Mouse (Mus musculus) thymus, adult 2 months (tissue): ENCODE data around the gene Hist1h1b. TPM values are rescaled to one million over a fixed set of nuclear protein-coding genes. Genes with fewer than 3 reads are reported as not detected.
"Not testable (repeated sequence)": the region's sequence is repeated elsewhere in the genome, so short reads cannot be mapped to it uniquely, and the experiment has no call there.

Experiments used
- DNase-seq: peaks from one replicate; pipeline ENCODE4 v3.0.0; 2021
- H3K27ac ChIP-seq: fragments of 200-500 bp; 2 replicates; pipeline ENCODE4 v1.5.1; 2012; ENCODE audit warnings: low read length, control low read depth; ENCODE audit not compliant: control insufficient read depth, insufficient read depth
- H3K27me3 ChIP-seq: fragments of 200-500 bp; 2 replicates; pipeline ENCODE4 v1.6.1; 2012; ENCODE audit warnings: mild to moderate bottlenecking, low read length, moderate library complexity, mixed read lengths; ENCODE audit not compliant: control insufficient read depth, insufficient read depth
- H3K36me3 ChIP-seq: fragments of 200-500 bp; 2 replicates; pipeline ENCODE4 v1.6.1; 2012; ENCODE audit warnings: mild to moderate bottlenecking, low read length, moderate library complexity; ENCODE audit not compliant: control insufficient read depth, insufficient read depth
- H3K4me1 ChIP-seq: fragments of 200-500 bp; replicated peaks from 2 replicates; pipeline ENCODE4 v1.6.1; 2012; ENCODE audit warnings: low read length; ENCODE audit not compliant: control insufficient read depth, insufficient read depth
- H3K4me3 ChIP-seq: fragments of 200-500 bp; 2 replicates; pipeline ENCODE4 v1.5.1; 2012; ENCODE audit warnings: mild to moderate bottlenecking, low read length, control low read depth, moderate library complexity; ENCODE audit not compliant: control insufficient read depth, insufficient read depth
- CTCF ChIP-seq: fragments of 200-500 bp; IDR thresholded peaks from 2 replicates; pipeline ENCODE4 v1.5.1; 2012; ENCODE audit warnings: mild to moderate bottlenecking, control low read depth, low read length, moderate library complexity, borderline replicate concordance; ENCODE audit not compliant: control insufficient read depth, poor library complexity, insufficient read depth; ENCODE audit errors: extremely low read depth
- POLR2A ChIP-seq: fragments of 200-500 bp; IDR thresholded peaks from 2 replicates; pipeline ENCODE4 v1.6.1; 2012; ENCODE audit warnings: mild to moderate bottlenecking, low read length, control low read depth, moderate library complexity; ENCODE audit not compliant: control insufficient read depth, poor library complexity, insufficient read depth; ENCODE audit errors: extremely low read depth
- WGBS: fragments of 180-500 bp; shearing (Covaris S2); methylation state at CpG from one replicate; pipeline ENCODE4 v1.1.7; 2018; 5-methylcytosine and 5-hydroxymethylcytosine counted together
- polyA plus RNA-seq: library from polyadenylated mRNA; depleted of rRNA; stranded (reverse); fragments of >200 nt; gene quantifications from 2 replicates; pipeline ENCODE4 v1.2.3, GENCODE M21; 2012

The Hist1h1b gene
- polyA plus RNA-seq, 1 experiment, result 22.4 TPM

GRCm38 (mm10) chr13:21784311-21784710 is 3.9 kb upstream of the Hist1h1b start:
- Histone ChIP-seq H3K4me1 (peaks cover 14% of the 10 kb centered on the region), H3K27ac (peak overlapping the region; percentile 78), H3K4me3 (no peak overlapping the region), H3K36me3 (no peaks in the 10 kb centered on the region), H3K27me3 (no peaks in the 10 kb centered on the region)
- DNase-seq, result no peak
- no peak for TF ChIP-seq CTCF
- no peak for TF ChIP-seq POLR2A
- 80% methylated on average over 6 of the region's 6 CpGs for WGBS

GRCm38 (mm10) chr13:21783734-21784161 is 3.3 kb upstream of the Hist1h1b start:
- H3K27ac ChIP-seq, result peak overlapping the region; percentile 78
- H3K36me3 ChIP-seq, result no peaks in the 10 kb centered on the region
- 14% methylated on average over 9 of the region's 9 CpGs for WGBS
- H3K4me3 ChIP-seq, result no peak overlapping the region
- no peaks in the 10 kb centered on the region for H3K27me3 ChIP-seq
- peak; percentile 41 for DNase-seq
- H3K4me1 ChIP-seq, result peaks cover 14% of the 10 kb centered on the region
- TF ChIP-seq POLR2A, result no peak
- no peak for TF ChIP-seq CTCF

GRCm38 (mm10) chr13:21783255-21783617 is 2.8 kb upstream of the Hist1h1b start, which contains the start of gene Hist1h3i:
Gene Hist1h3i, minus strand, starts transcription at chr13:21783370.
- Histone ChIP-seq H3K27me3 (no peaks in the 10 kb centered on the region), H3K27ac (peak within 1 kb of the TSS; percentile 96), H3K36me3 (no peaks in the 10 kb centered on the region), H3K4me3 (peak within 1 kb of the TSS; percentile 61), H3K4me1 (peaks cover 14% of the 10 kb centered on the region)
- under 1% methylated on average over 17 of the region's 20 CpGs for WGBS
- TF ChIP-seq CTCF, result no peak
- 0 out of 2 replicates have a peak, but pooled peaks have one; percentile 5 for TF ChIP-seq POLR2A
- peak; percentile 65 for DNase-seq

GRCm38 (mm10) chr13:21782361-21783254 is 2.2 kb upstream of the Hist1h1b start:
- not testable (repeated sequence) for H3K27me3 ChIP-seq, H3K36me3 ChIP-seq
- Histone ChIP-seq H3K4me3 (peak overlapping the region; percentile 61), H3K27ac (peak overlapping the region; percentile 96), H3K4me1 (peaks cover 14% of the 10 kb centered on the region)
- TF ChIP-seq POLR2A, result 0 out of 2 replicates have a peak, but pooled peaks have one; percentile 37
- DNase-seq, result peak; percentile 32
- WGBS, result 2% methylated on average over 23 of the region's 35 CpGs

GRCm38 (mm10) chr13:21781639-21782038 is 1.2 kb upstream of the Hist1h1b start:
- Histone ChIP-seq H3K27me3 (no peaks in the 10 kb centered on the region), H3K36me3 (no peaks in the 10 kb centered on the region), H3K4me3 (no peak overlapping the region), H3K4me1 (peaks cover 14% of the 10 kb centered on the region), H3K27ac (no peak overlapping the region)
- 98% methylated on average over 1 of the region's 1 CpGs for WGBS
- no peak for DNase-seq
- TF ChIP-seq POLR2A, result no peak
- no peak for TF ChIP-seq CTCF

GRCm38 (mm10) chr13:21781021-21781555 is 663 bp upstream of the Hist1h1b start:
- no peak overlapping the region for H3K4me3 ChIP-seq
- TF ChIP-seq CTCF, result no peak
- no peak for TF ChIP-seq POLR2A
- peak overlapping the region; percentile 58; the same call in 1 of the 2 replicates for H3K27ac ChIP-seq
- H3K4me1 ChIP-seq, result peaks cover 14% of the 10 kb centered on the region
- 65% methylated on average over 6 of the region's 6 CpGs for WGBS
- no peak for DNase-seq
- no peaks in the 10 kb centered on the region for H3K27me3 ChIP-seq
- no peaks in the 10 kb centered on the region for H3K36me3 ChIP-seq
